Mouse (Mus musculus): ENCODE measurements around the gene Mcoln2.

Gene Mcoln2

GRCm38 (mm10) chr3:146234530-146234929, 84.9 kb downstream of the Mcoln2 start:
- DNase-seq = no peak

GRCm38 (mm10) chr3:146236280-146236679, 86.6 kb downstream of the Mcoln2 start:
- DNase-seq = no peak

GRCm38 (mm10) chr3:146237676-146238075, 88.0 kb downstream of the Mcoln2 start:
- DNase-seq = no peak

GRCm38 (mm10) chr3:146244630-146245029, 95.0 kb downstream of the Mcoln2 start:
- DNase-seq = no peak

Data from embryo, embryonic 11 days (tissue).